Mouse (Mus musculus): ENCODE measurements around the gene Orc5.

DNA sequence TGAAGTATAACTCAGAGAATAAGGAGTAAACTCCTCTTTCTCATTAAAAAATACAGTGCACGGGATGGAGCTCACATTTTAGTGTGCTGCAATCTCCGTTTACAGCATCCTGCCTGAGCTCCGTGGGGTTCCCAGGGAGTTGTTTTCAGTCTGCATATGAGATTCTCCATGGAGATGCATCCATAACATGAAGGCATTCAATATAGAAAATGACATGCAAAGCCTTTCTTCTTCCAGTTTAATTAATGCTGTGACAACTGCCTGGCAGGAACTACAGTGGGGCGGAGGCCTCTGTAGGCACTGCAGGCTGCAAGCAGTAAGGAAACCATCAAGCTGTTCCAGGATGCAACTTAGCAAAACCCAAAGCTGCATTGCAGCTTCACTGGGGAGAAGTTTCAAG, 79.0 kb downstream of the Orc5 start:
- no peak for TF ChIP-seq HCFC1 (IDR thresholded peaks at IDR 0.05; ENCODE audit: low read depth, low read length)
- TF ChIP-seq USF2 (conservative IDR thresholded peaks at IDR 0.05; ENCODE audit: low read depth, low read length) = no peak
- no peak for TF ChIP-seq TBP (conservative IDR thresholded peaks at IDR 0.05; ENCODE audit: low read depth, low read length)
- no peak for TF ChIP-seq UBTF (IDR thresholded peaks at IDR 0.05; ENCODE audit: low read depth, low read length)
- TF ChIP-seq ELF1 (IDR thresholded peaks at IDR 0.05; ENCODE audit: low read depth, low read length) = no peak
- TF ChIP-seq CTCF (conservative IDR thresholded peaks at IDR 0.05 in 1 of 2, IDR thresholded peaks at IDR 0.05 in 1 of 2; ENCODE audit: low read depth in 2 of 2, low read length in 2 of 2) = no peak
- TF ChIP-seq ZKSCAN1 (IDR thresholded peaks at IDR 0.05; ENCODE audit: borderline replicate concordance, low read depth, low read length) = no peak
- TF ChIP-seq POLR2A (IDR thresholded peaks at IDR 0.05; ENCODE audit: low read depth, low read length) = no peak
- TF ChIP-seq MAZ (IDR thresholded peaks at IDR 0.05; ENCODE audit: low read depth, low read length) = no peak
- TF ChIP-seq TCF12 (IDR thresholded peaks at IDR 0.05; ENCODE audit: low read depth, low read length) = no peak
- no peak for TF ChIP-seq CHD1 (IDR thresholded peaks at IDR 0.05; ENCODE audit: low read depth, low read length)
- no peak for TF ChIP-seq POLR2AphosphoS2 (IDR thresholded peaks at IDR 0.05; ENCODE audit: low read depth, low read length)
- TF ChIP-seq MAFK (IDR thresholded peaks at IDR 0.05; ENCODE audit: insufficient replicate concordance, low read length) = no peak
- no peak for TF ChIP-seq ZMIZ1 (IDR thresholded peaks at IDR 0.05; ENCODE audit: low read depth, low read length)

All from CH12.LX (cell line).